Mouse (Mus musculus) cortical plate, adult 2 months (tissue): ENCODE data around the gene Ndufaf1.

Source experiments
- CTCF ChIP-seq: fragments of 200-500 bp; IDR thresholded peaks from 2 replicates; pipeline ENCODE4 v1.5.1; 2011; ENCODE audit warnings: mild to moderate bottlenecking, control low read depth, low read length; ENCODE audit not compliant: insufficient read depth; ENCODE audit errors: extremely low read depth
- POLR2A ChIP-seq: fragments of 200-500 bp; IDR thresholded peaks from 2 replicates; pipeline ENCODE4 v1.6.1; 2011; ENCODE audit warnings: mild to moderate bottlenecking, low read length, control low read depth; ENCODE audit not compliant: insufficient read depth; ENCODE audit errors: extremely low read depth

DNA sequence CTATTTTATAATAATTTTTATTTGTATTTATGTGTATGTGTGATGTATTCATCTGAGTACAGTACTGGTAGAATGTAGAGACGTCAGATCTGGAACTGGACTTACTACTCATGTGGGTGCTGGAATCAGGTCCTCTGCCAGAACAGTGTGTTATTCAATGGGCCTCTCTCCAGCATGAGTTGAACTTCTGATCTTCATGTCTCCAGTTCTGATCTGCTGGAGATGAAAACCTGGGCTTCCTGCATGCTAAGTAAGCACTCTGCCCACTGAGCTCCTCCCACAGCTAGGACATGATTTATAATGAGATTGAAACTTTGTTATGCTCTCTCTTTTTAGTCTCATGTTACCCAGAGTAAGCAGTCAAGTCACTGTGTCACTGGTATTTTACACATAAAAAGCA is 33.5 kb upstream of the Ndufaf1 start:
- no peak for TF ChIP-seq CTCF
- TF ChIP-seq POLR2A: no peak
